Mouse (Mus musculus) embryonic fibroblast, embryonic 13.5 days (primary cell): Measurements from ENCODE around the gene Tmem221.

Experiments
- CTCF ChIP-seq: IDR thresholded peaks from 2 replicates; pipeline ENCODE4 v1.5.1; 2011; ENCODE audit warnings: mild to moderate bottlenecking, control low read depth, low read length, moderate library complexity, borderline replicate concordance; ENCODE audit not compliant: insufficient read depth
- POLR2A ChIP-seq: IDR thresholded peaks from 2 replicates; pipeline ENCODE4 v1.6.1; 2011; ENCODE audit warnings: low read depth, mild to moderate bottlenecking, control low read depth, low read length, moderate library complexity

- TF ChIP-seq POLR2A (no peak), CTCF (no peak)
Measured at GRCm38 (mm10) chr8:71505326-71505725, 53.3 kb downstream of the Tmem221 start.
